Mouse (Mus musculus) stomach, embryonic 16.5 days (tissue): ENCODE data around the gene Cgnl1. TPM values are rescaled to one million over a fixed set of nuclear protein-coding genes. Genes with fewer than 3 reads are reported as not detected.

Experiments
- ATAC-seq: fragments of 200-750 bp; cut with Nextera tagmentation; 2 replicates; pipeline ENCODE4 v1.8.0; 2017; ENCODE audit warnings: moderate number of reproducible peaks, moderate TSS enrichment; ENCODE audit not compliant: insufficient read depth, low FRiP score
- H3K27ac ChIP-seq: fragments of 300-500 bp; sonication (generic); 2 replicates; pipeline ENCODE4 v1.5.1; 2014; ENCODE audit warnings: low read length
- H3K27me3 ChIP-seq: fragments of 300-500 bp; sonication (generic); 2 replicates; pipeline ENCODE4 v1.6.1; 2014; ENCODE audit warnings: low read length, control low read depth, mixed read lengths; ENCODE audit not compliant: control insufficient read depth, insufficient read depth
- H3K36me3 ChIP-seq: fragments of 300-500 bp; sonication (generic); 2 replicates; pipeline ENCODE4 v1.6.1; 2014; ENCODE audit warnings: low read length; ENCODE audit not compliant: control insufficient read depth, insufficient read depth
- H3K4me1 ChIP-seq: fragments of 300-500 bp; sonication (generic); 2 replicates; pipeline ENCODE4 v1.6.1; 2014; ENCODE audit warnings: low read length, control low read depth, mixed read lengths; ENCODE audit not compliant: control insufficient read depth, insufficient read depth
- H3K4me2 ChIP-seq: fragments of 300-500 bp; sonication (generic); 2 replicates; pipeline ENCODE4 v1.6.1; 2014; ENCODE audit warnings: low read depth, low read length, mixed read lengths
- H3K4me3 ChIP-seq: fragments of 300-500 bp; sonication (generic); replicated peaks from 2 replicates; pipeline ENCODE4 v1.5.1; 2014; ENCODE audit warnings: mild to moderate bottlenecking, low read length
- H3K9ac ChIP-seq: fragments of 300-500 bp; sonication (generic); 2 replicates; pipeline ENCODE4 v1.6.1; 2014; ENCODE audit warnings: low read length
- H3K9me3 ChIP-seq: fragments of 300-500 bp; sonication (generic); replicated peaks from 2 replicates; pipeline ENCODE4 v1.6.1; 2016; ENCODE audit warnings: low read length, control low read depth; ENCODE audit not compliant: control insufficient read depth
- WGBS: fragments of 180-500 bp; shearing (Covaris S2); extraction: QIAGEN DNeasy Blood & Tissue Kit; methylation state at CpG from one replicate; pipeline ENCODE4 v1.1.7; 2014; 5-methylcytosine and 5-hydroxymethylcytosine counted together
- polyA plus RNA-seq: library from polyadenylated mRNA; unstranded; fragments of >200 nt; fragmentation: Nextera tagmentation; extraction: Ambion mirVana; gene quantifications from 2 replicates; pipeline ENCODE4 v1.2.1, GENCODE M21; 2015

Gene Cgnl1
- polyA plus RNA-seq, 1 experiment from 2014 or later = 9.4 TPM

DNA sequence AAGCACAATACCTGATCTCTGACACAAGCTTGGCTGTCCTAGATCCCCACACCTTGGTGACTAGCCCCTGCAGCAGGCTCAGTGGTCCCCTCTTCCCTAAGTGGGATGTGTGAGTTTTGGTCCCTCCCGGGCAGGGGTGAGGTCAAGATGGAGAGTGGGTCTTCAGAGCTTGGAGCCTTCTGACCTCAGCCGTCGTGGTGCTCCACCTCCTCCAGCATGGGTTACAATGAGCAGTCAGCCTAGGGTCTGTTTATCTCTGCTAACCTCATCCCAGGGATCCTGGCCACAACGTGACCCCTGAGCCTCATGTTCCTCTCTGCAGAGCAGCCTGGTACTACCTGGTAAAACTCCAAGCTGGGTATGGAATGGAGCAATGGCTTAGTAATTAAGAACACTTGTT is 36.4 kb upstream of the Cgnl1 start:
- no peaks in the 10 kb centered on the region for H3K9me3 ChIP-seq
- no peaks in the 10 kb centered on the region for H3K36me3 ChIP-seq
- no peak overlapping the region for H3K4me2 ChIP-seq
- no peak overlapping the region for H3K4me3 ChIP-seq
- no peak overlapping the region for H3K27ac ChIP-seq
- no peak overlapping the region for H3K9ac ChIP-seq
- ATAC-seq = no peak
- WGBS = 45% methylated on average over 4 of the region's 4 CpGs
- H3K4me1 ChIP-seq = no peaks in the 10 kb centered on the region
- H3K27me3 ChIP-seq = no peaks in the 10 kb centered on the region; the same call in 1 of the 2 replicates

DNA sequence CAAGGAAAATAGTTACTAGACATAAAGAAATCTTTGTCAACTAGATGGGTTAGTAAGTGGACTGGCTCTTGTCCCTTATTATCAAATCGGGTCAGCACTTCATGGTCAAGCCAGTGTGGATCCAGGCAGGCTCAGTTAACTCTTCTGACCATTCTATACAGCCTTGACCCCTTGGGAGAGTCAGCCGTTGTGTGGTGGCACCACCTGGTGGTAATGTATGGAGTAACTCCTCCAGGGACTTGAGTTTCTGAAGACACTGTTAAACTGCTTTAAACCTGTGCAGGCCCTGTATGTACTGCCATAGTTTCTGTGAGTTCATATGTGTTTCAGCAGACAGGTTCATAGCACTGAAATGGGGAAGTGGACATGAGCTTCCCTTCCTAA is 35.0 kb upstream of the Cgnl1 start:
- Histone ChIP-seq H3K27me3 (no peaks in the 10 kb centered on the region; the same call in 1 of the 2 replicates), H3K4me3 (no peak overlapping the region), H3K9me3 (no peaks in the 10 kb centered on the region), H3K9ac (no peak overlapping the region), H3K27ac (no peak overlapping the region), H3K4me2 (no peak overlapping the region), H3K36me3 (no peaks in the 10 kb centered on the region), H3K4me1 (no peaks in the 10 kb centered on the region)
- 1% methylated on average over 2 of the region's 2 CpGs for WGBS
- ATAC-seq = peak; percentile 41; the same call in 1 of the 2 replicates

DNA sequence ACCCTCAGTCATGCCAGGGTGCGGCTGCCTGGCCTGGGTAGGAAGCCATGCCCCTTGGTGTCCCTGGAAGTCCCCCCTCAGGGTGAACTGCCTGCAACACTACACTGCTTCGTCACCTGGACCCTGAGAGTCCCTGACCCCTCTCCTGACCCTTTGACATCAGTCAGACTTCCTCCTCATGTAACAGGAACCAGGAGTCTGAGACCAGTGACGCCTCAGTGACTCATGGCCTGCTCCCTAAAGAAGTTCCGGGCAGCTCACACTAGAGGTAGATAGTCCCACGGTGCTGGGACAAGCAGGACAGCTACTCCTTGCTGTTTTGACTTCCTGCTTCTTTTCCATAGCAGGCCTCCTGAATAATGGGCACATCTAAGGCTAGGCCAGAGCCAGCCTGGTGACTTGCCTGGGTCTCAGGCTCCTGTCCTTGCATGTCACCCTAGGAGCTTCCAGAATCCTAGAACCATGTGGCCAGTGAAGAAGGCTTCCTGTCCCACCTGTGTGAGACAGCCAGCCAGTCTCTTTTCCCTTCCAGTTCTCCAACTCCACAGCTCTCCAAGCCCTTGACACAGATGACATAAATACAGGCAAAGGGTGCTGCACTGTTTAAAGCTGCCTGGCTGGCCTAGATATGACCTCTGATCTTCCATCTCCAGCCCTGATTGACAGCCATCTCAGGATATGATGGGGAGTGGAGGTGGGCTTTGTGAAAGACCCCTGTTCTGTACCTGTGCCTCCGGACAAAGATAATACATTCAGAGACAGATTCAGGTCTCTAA is 34.4 kb upstream of the Cgnl1 start:
- H3K9ac ChIP-seq = no peak overlapping the region; the same call in 1 of the 2 replicates
- no peaks in the 10 kb centered on the region for H3K9me3 ChIP-seq
- no peaks in the 10 kb centered on the region for H3K36me3 ChIP-seq
- H3K4me2 ChIP-seq = no peak overlapping the region
- H3K4me3 ChIP-seq = no peak overlapping the region
- no peak for ATAC-seq
- H3K27ac ChIP-seq = no peak overlapping the region
- no peaks in the 10 kb centered on the region; the same call in 1 of the 2 replicates for H3K27me3 ChIP-seq
- H3K4me1 ChIP-seq = no peaks in the 10 kb centered on the region
- 70% methylated on average over 6 of the region's 6 CpGs for WGBS

DNA sequence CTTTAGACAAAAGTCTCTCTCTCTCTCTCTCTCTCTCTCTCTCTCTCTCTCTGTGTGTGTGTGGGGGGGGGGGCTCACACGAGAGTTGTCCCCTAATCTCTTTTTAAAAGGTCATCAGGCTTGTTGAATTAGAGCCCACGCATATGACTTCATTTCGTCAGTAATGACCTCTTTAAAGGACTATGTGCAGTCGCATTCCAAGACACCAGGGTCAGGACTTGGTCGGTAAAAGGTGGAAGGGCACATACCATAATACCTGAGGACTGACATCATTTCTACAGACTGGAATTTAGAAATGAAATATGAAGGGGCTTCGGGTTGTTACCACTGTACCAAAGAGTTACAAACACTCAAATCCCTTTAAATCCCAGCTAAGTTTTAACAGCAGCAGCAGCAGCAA is 32.7 kb upstream of the Cgnl1 start:
- H3K27me3 ChIP-seq = no peaks in the 10 kb centered on the region; the same call in 1 of the 2 replicates
- no peaks in the 10 kb centered on the region for H3K4me1 ChIP-seq
- H3K9ac ChIP-seq = no peak overlapping the region
- WGBS = 39% methylated on average over 6 of the region's 6 CpGs
- no peak for ATAC-seq
- no peak overlapping the region for H3K4me3 ChIP-seq
- H3K9me3 ChIP-seq = no peaks in the 10 kb centered on the region
- no peaks in the 10 kb centered on the region for H3K36me3 ChIP-seq
- H3K4me2 ChIP-seq = no peak overlapping the region
- no peak overlapping the region for H3K27ac ChIP-seq

- no peak overlapping the region for H3K9ac ChIP-seq
- H3K4me3 ChIP-seq = no peak overlapping the region
- 46% methylated on average over 7 of the region's 7 CpGs for WGBS
- no peaks in the 10 kb centered on the region for H3K9me3 ChIP-seq
- no peak overlapping the region for H3K27ac ChIP-seq
- no peaks in the 10 kb centered on the region for H3K4me1 ChIP-seq
- no peak for ATAC-seq
- no peaks in the 10 kb centered on the region for H3K36me3 ChIP-seq
- H3K27me3 ChIP-seq = no peaks in the 10 kb centered on the region; the same call in 1 of the 2 replicates
- no peak overlapping the region for H3K4me2 ChIP-seq
These were observed 31.9 kb upstream of the Cgnl1 start for GRCm38 (mm10) chr9:71803281-71803680.

GRCm38 (mm10) chr9:71799598-71799997 is 28.2 kb upstream of the Cgnl1 start:
- Histone ChIP-seq H3K27me3 (no peaks in the 10 kb centered on the region; the same call in 1 of the 2 replicates), H3K4me2 (no peak overlapping the region), H3K9ac (no peak overlapping the region), H3K4me3 (no peak overlapping the region), H3K9me3 (no peaks in the 10 kb centered on the region), H3K4me1 (no peaks in the 10 kb centered on the region), H3K36me3 (no peaks in the 10 kb centered on the region), H3K27ac (no peak overlapping the region)
- WGBS = 75% methylated on average over 5 of the region's 5 CpGs
- ATAC-seq = no peak

DNA sequence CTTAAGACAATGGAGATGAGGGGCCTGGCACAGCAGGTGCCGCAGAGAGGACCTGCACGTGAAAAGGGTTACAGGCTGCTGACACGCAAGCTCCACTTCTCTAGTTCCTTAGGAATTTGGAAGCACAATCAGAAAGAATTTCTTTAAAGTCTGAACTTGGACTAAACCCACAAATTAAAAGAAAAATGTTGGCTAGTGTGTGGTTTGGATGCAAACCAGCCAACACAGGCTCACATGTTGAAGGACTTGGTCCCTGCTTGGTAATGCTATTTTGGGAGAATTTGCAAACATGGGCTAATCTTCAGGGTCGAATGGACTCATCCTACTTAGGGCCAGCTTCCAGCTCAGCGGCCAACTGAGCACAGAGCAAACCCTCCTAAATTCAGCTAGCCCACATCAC is 26.8 kb upstream of the Cgnl1 start:
- no peak overlapping the region for H3K9ac ChIP-seq
- no peak overlapping the region for H3K27ac ChIP-seq
- no peak overlapping the region for H3K4me3 ChIP-seq
- no peak overlapping the region for H3K4me2 ChIP-seq
- no peaks in the 10 kb centered on the region for H3K27me3 ChIP-seq
- no peaks in the 10 kb centered on the region for H3K36me3 ChIP-seq
- no peak for ATAC-seq
- 62% methylated on average over 5 of the region's 5 CpGs for WGBS
- no peaks in the 10 kb centered on the region for H3K9me3 ChIP-seq
- H3K4me1 ChIP-seq = no peaks in the 10 kb centered on the region

DNA sequence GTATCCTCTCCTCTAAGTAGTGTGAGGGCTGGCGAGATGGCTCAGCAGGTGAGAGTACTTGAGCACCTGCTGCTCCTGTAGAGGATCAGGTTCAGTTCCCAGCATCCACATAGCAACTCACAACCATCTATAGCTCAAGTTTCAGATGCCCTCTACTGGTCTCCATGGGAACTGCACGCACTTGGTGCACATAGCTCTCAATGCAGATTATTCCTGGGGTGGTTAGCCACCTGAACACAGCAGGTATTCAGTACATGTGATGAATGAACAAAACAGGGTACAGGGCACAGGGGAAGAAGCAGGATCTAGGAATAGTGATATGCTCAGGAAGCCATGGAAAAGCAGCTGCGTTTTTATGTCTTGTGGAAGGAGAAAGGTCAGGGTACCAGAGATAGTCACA is 6.0 kb upstream of the Cgnl1 start:
- ATAC-seq = no peak
- Histone ChIP-seq H3K4me1 (no peaks in the 10 kb centered on the region), H3K4me2 (no peak overlapping the region), H3K36me3 (no peaks in the 10 kb centered on the region), H3K27me3 (no peaks in the 10 kb centered on the region), H3K4me3 (no peak overlapping the region), H3K9ac (no peak overlapping the region), H3K27ac (no peak overlapping the region), H3K9me3 (no peaks in the 10 kb centered on the region)
- WGBS = 94% methylated on average over 3 of the region's 3 CpGs

GRCm38 (mm10) chr9:71776337-71776736 is 4.9 kb upstream of the Cgnl1 start:
- Histone ChIP-seq H3K4me3 (no peak overlapping the region), H3K27ac (no peak overlapping the region), H3K9me3 (no peaks in the 10 kb centered on the region), H3K4me2 (no peak overlapping the region), H3K4me1 (no peaks in the 10 kb centered on the region), H3K9ac (no peak overlapping the region), H3K27me3 (no peaks in the 10 kb centered on the region), H3K36me3 (no peaks in the 10 kb centered on the region)
- no peak for ATAC-seq
- WGBS = 57% methylated on average over 3 of the region's 3 CpGs
